Mouse (Mus musculus): Measurements from ENCODE around the gene Atg9a. TPM values are rescaled to one million over a fixed set of nuclear protein-coding genes. Genes with fewer than 3 reads are reported as not detected.
A peak's percentile ranks its signal among the peaks of the same experiment; 100 is the strongest.

Gene Atg9a
- polyA plus RNA-seq, 1 experiment: 120 TPM

- TF ChIP-seq POLR2A (IDR thresholded peaks at IDR 0.05; ENCODE audit: borderline replicate concordance, insufficient read depth, low read length) (no peak), CTCF (IDR thresholded peaks at IDR 0.05; ENCODE audit: borderline replicate concordance, insufficient read depth, low read depth, low read length) (no peak)
- Histone ChIP-seq H3K4me3 (replicated peaks; ENCODE audit: insufficient read depth, low read depth, low read length) (peak overlapping the region; percentile 17), H3K4me1 (ENCODE audit: control insufficient read depth, insufficient read depth, low read length) (peaks cover 27% of the 10 kb centered on the region), H3K27ac (ENCODE audit: insufficient read depth, low read length) (no peak overlapping the region), H3K27me3 (ENCODE audit: control insufficient read depth, insufficient read depth, low read length) (no peaks in the 10 kb centered on the region)
- 33% methylated on average over 2 of the region's 2 CpGs for WGBS
- no peak for DNase-seq
Observed at GRCm38 (mm10) chr1:75214442-75214841, 22.4 kb upstream of the Atg9a start.

- 74% methylated on average over 7 of the region's 7 CpGs for WGBS
- H3K4me1 ChIP-seq (ENCODE audit: control insufficient read depth, insufficient read depth, low read length): peaks cover 27% of the 10 kb centered on the region
Observed at GRCm38 (mm10) chr1:75213096-75213495, 21.1 kb upstream of the Atg9a start.

GRCm38 (mm10) chr1:75212542-75212941, 20.5 kb upstream of the Atg9a start:
- whole genome bisulfite sequencing: 75% methylated on average over 4 of the region's 4 CpGs
- no peak overlapping the region for H3K27ac ChIP-seq (ENCODE audit: insufficient read depth, low read length)
- TF ChIP-seq POLR2A (IDR thresholded peaks at IDR 0.05; ENCODE audit: borderline replicate concordance, insufficient read depth, low read length) (no peak), CTCF (IDR thresholded peaks at IDR 0.05; ENCODE audit: borderline replicate concordance, insufficient read depth, low read depth, low read length) (no peak)
- DNase-seq: no peak
- no peak overlapping the region for H3K4me3 ChIP-seq (replicated peaks; ENCODE audit: insufficient read depth, low read depth, low read length)
- no peaks in the 10 kb centered on the region for H3K27me3 ChIP-seq (ENCODE audit: control insufficient read depth, insufficient read depth, low read length)
- peaks cover 27% of the 10 kb centered on the region for H3K4me1 ChIP-seq (ENCODE audit: control insufficient read depth, insufficient read depth, low read length)

More at GRCm38 (mm10) chr1:75213096-75213495, 21.1 kb upstream of the Atg9a start:
- TF ChIP-seq POLR2A (IDR thresholded peaks at IDR 0.05; ENCODE audit: borderline replicate concordance, insufficient read depth, low read length) (no peak), CTCF (IDR thresholded peaks at IDR 0.05; ENCODE audit: borderline replicate concordance, insufficient read depth, low read depth, low read length) (no peak)
- no peak overlapping the region for H3K27ac ChIP-seq (ENCODE audit: insufficient read depth, low read length)
- H3K27me3 ChIP-seq (ENCODE audit: control insufficient read depth, insufficient read depth, low read length): no peaks in the 10 kb centered on the region
- no peak for DNase-seq
- H3K4me3 ChIP-seq (replicated peaks; ENCODE audit: insufficient read depth, low read depth, low read length): no peak overlapping the region

GRCm38 (mm10) chr1:75211141-75211708, 19.2 kb upstream of the Atg9a start:
- no peak for DNase-seq
- H3K4me1 ChIP-seq (ENCODE audit: control insufficient read depth, insufficient read depth, low read length): peaks cover 24% of the 10 kb centered on the region
- no peaks in the 10 kb centered on the region for H3K27me3 ChIP-seq (ENCODE audit: control insufficient read depth, insufficient read depth, low read length)
- TF ChIP-seq CTCF (IDR thresholded peaks at IDR 0.05; ENCODE audit: borderline replicate concordance, insufficient read depth, low read depth, low read length): no peak
- 0 out of 2 replicates have a peak overlapping the region, but pooled peaks have one; percentile 3 for H3K27ac ChIP-seq (ENCODE audit: insufficient read depth, low read length)
- H3K4me3 ChIP-seq (replicated peaks; ENCODE audit: insufficient read depth, low read depth, low read length): peak overlapping the region; percentile 65
- 12% methylated on average over 17 of the region's 17 CpGs for WGBS

GRCm38 (mm10) chr1:75210136-75211087, 18.4 kb upstream of the Atg9a start, which contains the start of the genes Glb1l and Stk16:
Gene Glb1l (minus strand): TSS chr1:75210813.
Gene Stk16 (plus strand): TSS chr1:75210838.
- 0 out of 2 replicates have a peak within 1 kb of the TSS, but pooled peaks have one; percentile 19 for H3K27ac ChIP-seq (ENCODE audit: insufficient read depth, low read length)
- peaks cover 16% of the 10 kb centered on the region; the same call in 1 of the 2 replicates for H3K4me1 ChIP-seq (ENCODE audit: control insufficient read depth, insufficient read depth, low read length)
- DNase-seq: peak; percentile 96 to 97
- H3K27me3 ChIP-seq (ENCODE audit: control insufficient read depth, insufficient read depth, low read length): no peaks in the 10 kb centered on the region
- peak within 1 kb of the TSS; percentile 65 for H3K4me3 ChIP-seq (replicated peaks; ENCODE audit: insufficient read depth, low read depth, low read length)
- WGBS: 5% methylated on average over 42 of the region's 42 CpGs
- TF ChIP-seq CTCF (IDR thresholded peaks at IDR 0.05; ENCODE audit: borderline replicate concordance, insufficient read depth, low read depth, low read length) (no peak), POLR2A (IDR thresholded peaks at IDR 0.05; ENCODE audit: borderline replicate concordance, insufficient read depth, low read length) (peak; percentile 63; the same call in 1 of the 2 replicates)

- Histone ChIP-seq H3K4me3 (replicated peaks; ENCODE audit: insufficient read depth, low read depth, low read length) (peak overlapping the region; percentile 34), H3K27ac (ENCODE audit: insufficient read depth, low read length) (no peak overlapping the region), H3K27me3 (ENCODE audit: control insufficient read depth, insufficient read depth, low read length) (no peaks in the 10 kb centered on the region), H3K4me1 (ENCODE audit: control insufficient read depth, insufficient read depth, low read length) (peaks cover 16% of the 10 kb centered on the region; the same call in 1 of the 2 replicates)
- WGBS: 12% methylated on average over 34 of the region's 34 CpGs
- no peak for TF ChIP-seq CTCF (IDR thresholded peaks at IDR 0.05; ENCODE audit: borderline replicate concordance, insufficient read depth, low read depth, low read length)
- no peak for TF ChIP-seq POLR2A (IDR thresholded peaks at IDR 0.05; ENCODE audit: borderline replicate concordance, insufficient read depth, low read length)
- no peak for DNase-seq
Observed at GRCm38 (mm10) chr1:75208967-75209678, 17.1 kb upstream of the Atg9a start.

GRCm38 (mm10) chr1:75201236-75201635, 9.2 kb upstream of the Atg9a start:
- Histone ChIP-seq H3K27me3 (ENCODE audit: control insufficient read depth, insufficient read depth, low read length) (no peaks in the 10 kb centered on the region), H3K4me3 (replicated peaks; ENCODE audit: insufficient read depth, low read depth, low read length) (no peak overlapping the region), H3K27ac (ENCODE audit: insufficient read depth, low read length) (no peak overlapping the region), H3K4me1 (ENCODE audit: control insufficient read depth, insufficient read depth, low read length) (no peaks in the 10 kb centered on the region)
- WGBS: 90% methylated on average over 1 of the region's 1 CpGs
- TF ChIP-seq POLR2A (IDR thresholded peaks at IDR 0.05; ENCODE audit: borderline replicate concordance, insufficient read depth, low read length): no peak
- no peak for TF ChIP-seq CTCF (IDR thresholded peaks at IDR 0.05; ENCODE audit: borderline replicate concordance, insufficient read depth, low read depth, low read length)
- DNase-seq: no peak

Measured in cerebellum, adult 2 months (tissue).